Mouse (Mus musculus) adrenal gland, adult 18-20 months (tissue): Measurements from ENCODE around the gene Nfatc2. TPM values are rescaled to one million over a fixed set of nuclear protein-coding genes. Genes with fewer than 3 reads are reported as not detected.
A peak's percentile ranks its signal among the peaks of the same experiment; 100 is the strongest.

ENCODE experiments used
- DNase-seq, 2 experiments: peaks; one replicate each; pipeline ENCODE4 v3.0.0; 2021 to 2022; ENCODE audit warnings: low spot score in 2 of 2
- long read RNA-seq, 2 experiments: library from polyadenylated mRNA; stranded (forward); transcript quantifications; one replicate each; pipeline ENCODE4 v2.0.0; 2021
- total RNA-seq, 2 experiments: library from RNA; stranded (reverse); gene quantifications; 1 replicate in 1 of 2; 2 replicates in 1 of 2; pipeline ENCODE4 v1.2.3; 2021

Nfatc2 gene
- total RNA-seq, result 1 to 10 TPM; 2.8 to 3.7 TPM
- long read RNA-seq, experiment 1, result 0 reads
- long read RNA-seq, experiment 2, partial matches to known transcripts, result 1 of 2 reads
- long read RNA-seq, experiment 2, other reads (novel, unspliced or antisense), result 1 of 2 reads

DNA sequence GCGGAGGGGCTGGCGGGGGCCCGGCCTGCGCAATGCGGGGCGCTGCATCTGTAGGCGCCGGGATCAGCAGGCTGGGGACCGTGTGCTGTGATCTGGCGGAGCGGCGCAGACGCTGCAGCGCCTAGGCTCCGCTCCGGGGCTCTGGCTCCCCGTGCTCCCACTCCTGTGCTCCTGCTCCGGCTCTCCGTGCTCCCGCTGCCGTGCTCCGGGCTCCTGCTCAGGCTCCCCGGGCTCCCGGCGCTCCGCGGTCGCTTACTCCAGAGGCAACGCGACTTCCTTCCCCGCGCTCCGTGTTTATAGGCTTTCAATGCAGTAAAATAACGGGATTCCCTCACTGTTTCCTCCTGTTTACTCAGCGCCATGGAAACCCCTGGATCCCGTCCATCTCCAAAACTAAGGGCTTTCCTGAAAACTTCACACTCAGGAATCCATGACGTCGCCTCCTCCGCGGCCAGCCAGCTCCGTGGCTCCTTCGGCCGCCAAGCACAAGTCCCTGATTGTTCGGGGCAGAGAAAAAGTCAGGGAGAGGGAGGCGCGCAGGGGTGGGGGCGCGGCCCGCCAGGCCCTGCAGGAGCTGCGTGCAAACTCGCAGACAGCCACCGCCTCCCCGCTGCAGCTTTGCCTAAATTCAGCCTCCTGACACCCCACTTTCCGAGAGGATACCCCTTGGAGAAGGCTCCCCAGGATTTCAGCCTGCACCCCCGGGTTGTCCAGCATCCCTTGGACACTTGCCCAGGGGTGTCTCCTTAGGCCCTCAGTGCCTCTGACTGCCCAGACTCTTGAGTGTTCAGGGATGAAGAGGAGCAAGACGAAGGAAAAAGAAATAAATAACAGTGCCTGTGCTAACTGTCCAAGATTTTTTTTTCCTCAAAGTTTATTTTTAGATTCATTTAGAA is at the start of gene Nfatc2:
Gene Nfatc2 (minus strand): TSS at position 167 of the 896 bp plus-strand sequence.
- peak; percentile 48 to 61 for DNase-seq

DNA sequence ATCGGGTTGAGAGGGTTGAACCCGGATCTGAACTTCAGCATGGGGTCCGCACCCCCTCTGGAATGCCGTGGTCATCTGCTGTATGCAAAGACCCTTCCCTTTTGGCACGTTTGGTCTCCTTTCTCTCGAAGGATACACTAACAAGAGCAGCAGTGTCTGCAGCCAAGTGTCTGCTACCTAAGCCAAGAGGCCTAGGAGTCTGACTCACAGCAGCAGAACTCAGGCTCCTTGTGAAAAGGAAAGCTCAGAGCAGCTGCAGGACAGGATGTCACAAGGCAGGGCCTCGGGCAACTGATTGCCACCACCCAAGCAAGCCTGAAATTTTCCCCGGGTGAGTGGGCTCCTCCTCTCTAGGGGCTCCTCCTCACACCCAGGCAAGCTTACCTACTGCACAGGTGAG is 46.7 kb upstream of the Nfatc2 start:
- DNase-seq, result no peak

DNA sequence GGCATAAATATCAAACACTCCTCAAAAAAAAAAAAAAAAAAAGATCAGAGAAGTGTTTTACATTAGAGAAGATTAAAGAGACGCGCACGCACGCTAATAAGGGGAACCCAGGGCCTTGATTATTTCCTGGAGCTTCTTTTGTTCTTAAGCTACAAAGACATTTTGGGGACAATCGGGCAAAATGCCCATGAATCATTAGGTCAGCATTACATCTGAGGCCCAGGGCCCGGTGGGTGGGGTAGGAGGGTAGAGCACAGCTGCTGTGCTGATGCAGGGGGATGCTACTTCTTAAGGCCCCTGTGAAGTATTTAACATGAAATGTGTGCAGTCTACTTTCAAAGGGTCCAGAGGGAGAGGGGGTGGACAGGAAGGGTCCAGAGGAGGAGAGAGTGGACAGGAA is 43.4 kb upstream of the Nfatc2 start:
- no peak for DNase-seq

DNA sequence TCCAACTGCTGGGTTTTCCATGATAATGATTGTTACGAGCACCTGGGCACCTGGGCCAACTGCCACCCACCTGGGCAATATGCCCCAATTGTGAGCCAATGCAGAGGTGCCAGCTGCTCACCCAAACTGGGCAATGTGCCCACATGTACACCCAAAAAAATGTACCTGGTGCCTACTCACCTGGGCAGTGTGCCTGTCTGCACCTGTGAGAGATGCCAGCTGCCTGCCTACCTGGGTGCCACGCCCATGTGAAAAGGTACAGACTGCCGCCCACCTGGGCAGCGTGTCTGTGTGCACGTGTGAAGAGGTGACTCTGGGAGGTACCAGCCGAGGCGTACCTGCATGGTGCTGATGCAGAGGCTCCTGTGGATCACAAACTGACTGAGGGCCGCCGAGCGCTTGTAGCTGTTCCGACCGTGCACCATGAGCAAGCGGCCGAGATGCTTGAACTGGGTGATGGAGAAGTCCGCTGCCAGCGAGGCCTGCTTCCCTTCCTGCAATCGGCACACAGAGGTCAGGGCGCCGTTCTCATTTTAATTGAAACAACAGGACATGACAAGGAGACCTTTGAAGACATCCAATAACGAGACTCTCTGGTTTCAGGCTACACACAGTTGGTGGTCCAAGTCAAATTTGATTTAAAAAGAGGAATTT is 42.2 kb upstream of the Nfatc2 start:
- DNase-seq, result no peak

DNA sequence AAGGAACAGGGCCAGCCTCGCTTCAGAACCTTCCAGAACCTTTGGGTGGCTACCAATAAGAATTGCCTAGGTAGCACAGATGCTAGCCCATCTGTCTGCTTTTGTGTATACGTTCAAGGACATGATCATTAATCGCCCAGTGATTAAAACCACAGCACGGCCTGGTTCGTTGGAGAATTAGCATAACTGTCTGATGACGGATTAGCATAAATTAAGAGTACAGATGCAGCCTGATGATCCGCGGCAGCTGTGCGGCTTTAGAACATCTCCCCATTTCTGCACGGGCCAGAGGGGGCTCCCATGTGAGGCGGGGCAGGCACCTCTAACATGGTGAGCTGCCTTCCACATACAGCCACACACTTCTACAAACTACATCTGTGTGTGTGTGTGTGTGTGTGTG is 40.7 kb upstream of the Nfatc2 start:
- no peak for DNase-seq

DNA sequence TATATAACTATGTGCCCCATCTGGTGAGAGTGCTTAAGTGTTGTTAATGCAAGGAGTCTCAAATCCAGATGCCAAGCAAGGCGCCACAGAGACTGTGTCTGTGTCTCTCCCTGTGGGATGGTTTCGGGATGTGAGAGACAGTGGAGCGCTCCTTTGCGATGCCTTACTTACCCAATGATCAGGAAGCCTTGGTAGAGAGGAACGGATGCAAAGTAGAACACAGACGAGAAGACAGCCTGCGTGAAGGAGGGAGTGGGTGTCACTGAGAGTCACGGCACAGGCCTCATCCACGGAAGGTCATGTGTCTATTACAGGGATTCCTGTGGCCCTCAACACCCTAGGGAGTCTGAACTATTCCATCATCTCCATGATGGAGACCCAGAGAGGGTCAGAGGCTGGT is 39.0 kb upstream of the Nfatc2 start:
- DNase-seq, result no peak

DNA sequence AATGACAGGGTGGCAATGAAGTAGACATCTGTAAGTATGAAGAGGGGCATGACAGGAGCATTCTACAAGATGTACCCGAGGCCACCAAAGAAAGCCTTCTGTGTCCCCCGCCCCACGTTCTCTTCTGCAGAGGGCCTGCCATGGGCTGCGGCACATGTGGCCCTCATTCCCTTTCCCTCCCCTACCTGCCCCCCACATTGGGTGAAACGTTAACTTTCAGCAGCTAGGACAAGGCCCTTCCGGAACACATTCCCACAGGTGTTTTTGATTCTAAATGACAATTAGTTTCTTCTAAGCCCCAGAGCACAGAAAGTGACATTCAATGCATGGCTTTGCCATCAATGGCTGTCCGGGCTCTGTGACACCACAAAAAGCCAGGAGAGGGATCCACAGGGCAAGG is 33.4 kb upstream of the Nfatc2 start:
- no peak for DNase-seq

DNA sequence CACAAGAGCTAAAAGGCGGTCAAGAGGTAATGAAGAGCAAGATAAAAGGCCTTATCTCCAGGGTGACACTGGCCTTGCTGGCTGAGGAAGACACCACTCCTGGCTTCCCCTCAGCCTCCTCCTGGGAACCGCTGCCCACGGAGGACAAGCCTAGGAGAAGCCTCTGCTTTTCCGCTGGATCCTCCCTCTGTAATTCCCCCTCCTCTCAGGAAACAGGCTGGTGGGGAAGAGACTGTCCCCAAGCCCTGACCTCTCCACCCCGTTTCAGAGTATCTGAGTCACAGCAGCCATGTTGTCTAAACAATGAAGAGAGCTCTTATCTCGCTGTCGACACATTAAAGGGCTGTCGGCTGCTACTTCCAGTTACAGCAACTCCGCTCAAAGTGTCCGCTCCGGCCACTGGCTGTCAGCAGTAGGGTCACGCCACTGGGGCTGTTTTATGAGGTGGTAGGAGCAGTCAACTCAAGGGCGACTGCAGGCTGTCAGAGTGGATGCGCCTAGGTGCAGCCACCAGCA is 31.9 kb upstream of the Nfatc2 start:
- peak in 1 of 2 experiments; percentile 12 for DNase-seq

DNA sequence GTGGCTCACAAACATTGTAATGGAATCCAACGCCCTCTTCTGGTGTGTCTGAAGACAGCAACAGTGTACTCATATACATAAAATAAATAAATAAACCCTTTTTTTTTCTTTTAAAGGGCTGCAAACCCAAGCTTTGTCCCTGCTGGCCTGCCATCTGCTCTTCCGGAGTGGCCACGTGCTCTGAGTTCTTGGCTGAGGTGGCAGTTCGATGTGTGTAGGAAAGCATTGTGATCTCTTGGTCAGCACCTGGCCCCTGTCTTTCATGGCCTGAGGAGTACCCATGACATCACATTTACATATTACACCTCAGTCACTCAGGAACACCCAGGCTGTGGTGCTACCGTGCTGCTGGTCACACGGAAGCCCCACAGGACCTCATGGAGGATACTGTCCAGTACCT is 31.1 kb upstream of the Nfatc2 start:
- no peak for DNase-seq

DNA sequence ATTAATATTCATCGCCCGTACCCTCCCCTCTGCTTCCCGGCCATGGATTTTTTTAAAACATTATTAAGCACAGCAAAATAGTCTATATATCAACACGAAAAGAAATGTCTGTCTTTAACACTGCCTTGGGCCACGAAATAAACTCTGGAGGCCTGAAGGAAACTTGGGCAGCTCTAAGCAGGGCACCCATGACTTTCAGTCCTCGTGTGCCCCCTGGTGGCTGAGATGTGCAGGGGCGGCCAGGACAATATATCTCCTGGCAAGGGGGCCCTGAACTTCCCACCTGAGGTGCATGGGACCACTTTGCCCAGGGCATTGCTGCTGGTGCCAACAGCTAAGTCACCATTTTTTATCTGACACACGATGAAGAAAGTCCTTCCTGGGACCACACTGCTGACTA is 27.3 kb upstream of the Nfatc2 start:
- peak; percentile 82 to 90 for DNase-seq

DNA sequence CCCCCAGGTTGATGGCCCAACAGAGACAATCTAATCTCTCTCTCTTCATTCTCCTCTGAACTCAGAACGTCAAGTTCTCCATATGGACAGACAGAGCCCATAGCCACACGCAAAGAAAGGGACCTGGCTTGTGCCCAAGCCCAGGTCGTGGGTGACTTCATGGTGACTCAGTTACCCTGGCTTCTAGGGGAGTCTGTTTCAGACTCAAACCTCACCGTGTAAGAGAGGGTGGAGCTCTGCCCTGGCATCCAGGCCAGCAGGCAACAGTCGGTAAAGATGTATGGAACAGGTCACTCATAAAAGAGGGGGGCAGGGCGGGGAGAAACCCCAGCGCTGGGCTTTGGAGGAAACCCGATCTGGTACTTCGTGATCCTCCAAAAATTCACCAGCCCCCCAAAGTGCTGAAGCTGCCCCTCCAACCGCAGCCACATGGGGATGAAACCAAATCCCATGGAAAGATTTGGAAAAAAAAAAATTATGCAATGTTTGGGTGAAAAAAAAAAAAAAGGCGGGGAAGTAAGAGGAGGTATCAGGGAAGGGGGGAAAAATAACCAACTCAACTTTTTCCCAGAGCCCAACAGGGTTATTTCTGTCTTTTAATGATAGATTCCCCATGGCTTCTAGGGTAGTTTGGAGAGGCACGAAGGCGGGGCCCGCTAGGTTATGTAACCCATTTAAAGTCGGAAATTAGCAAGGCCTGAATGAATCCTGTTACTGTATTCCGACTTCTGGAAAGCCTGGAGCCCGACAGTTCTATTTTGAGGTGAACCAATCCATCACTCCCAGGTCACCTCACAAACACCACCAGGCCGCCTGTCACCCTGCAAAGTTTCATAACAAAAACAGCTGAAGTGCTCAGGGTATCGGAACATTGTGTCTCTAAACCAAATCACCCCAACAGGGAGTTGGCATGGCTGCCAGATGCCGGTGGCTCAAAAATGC is 26.6 kb upstream of the Nfatc2 start:
- no peak for DNase-seq

DNA sequence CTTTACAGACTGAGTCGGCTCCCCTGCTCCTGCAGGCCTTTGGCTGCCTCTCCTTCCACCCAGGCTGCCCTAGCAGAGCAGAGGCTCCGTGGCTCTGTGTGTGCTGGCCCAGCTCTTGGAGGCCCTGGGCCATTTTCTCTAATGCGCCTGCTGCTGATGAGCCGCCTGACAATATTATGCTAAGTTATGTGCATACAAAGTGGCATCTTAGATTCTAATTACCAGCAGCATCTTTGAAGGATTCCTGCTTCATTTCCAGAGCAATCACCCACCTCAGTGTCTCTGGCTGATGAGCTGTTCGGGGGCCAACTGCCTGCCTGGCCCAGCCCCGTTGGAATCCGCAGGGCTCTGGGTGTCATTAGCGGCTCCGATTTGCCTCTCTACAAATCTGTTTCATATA is 24.9 kb upstream of the Nfatc2 start:
- no peak for DNase-seq

DNA sequence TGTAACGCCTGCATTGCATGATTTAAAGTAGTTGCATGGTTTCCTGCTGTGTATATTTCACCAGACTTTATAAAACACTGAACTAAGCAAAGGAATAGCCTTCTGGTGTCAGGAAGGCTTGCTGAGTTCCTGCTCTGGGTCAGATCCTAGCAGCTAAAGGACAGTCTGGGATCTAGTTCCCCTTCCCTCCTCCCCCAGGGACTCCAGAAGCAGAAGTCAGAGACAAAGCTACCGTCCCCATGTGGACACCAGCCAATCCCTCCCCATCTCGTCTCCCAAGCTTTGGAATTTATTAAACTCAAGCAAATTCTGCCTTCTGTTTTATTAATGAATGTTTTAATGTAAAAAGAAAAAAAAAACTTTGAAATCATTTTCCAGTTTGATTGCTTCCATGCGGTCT is 23.6 kb upstream of the Nfatc2 start:
- no peak for DNase-seq

DNA sequence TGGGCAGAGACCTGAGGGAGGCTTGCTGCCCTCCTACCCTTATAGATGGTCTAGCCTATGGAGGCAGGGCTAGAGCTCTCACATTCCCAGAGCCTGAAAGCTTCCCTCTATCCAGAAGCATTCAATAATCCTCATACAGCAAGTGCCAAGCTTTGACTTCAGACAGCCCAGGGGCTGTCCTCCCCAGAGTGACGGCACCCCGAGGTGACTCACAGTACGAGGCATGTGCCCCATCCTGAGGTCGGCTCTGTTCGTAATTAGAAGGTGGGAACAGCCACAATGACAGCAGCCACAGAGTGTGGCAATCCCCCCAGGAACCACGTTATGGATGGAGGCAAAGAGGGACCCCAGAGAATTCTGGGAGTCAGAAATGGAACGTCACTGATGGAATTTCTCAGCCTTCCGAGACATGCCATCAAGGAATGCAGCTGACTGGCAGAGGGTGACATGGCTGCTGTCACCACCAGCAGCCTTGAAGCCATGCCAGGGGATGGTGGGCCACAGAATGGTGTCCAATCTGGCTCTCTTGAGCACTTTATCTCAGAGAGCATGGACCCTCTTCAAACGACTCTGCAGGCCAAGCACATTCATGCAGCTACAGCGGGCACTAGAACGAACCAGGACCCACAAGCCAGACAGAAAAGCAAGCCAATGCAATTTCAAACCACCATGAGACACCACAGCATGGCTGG is 19.8 kb upstream of the Nfatc2 start:
- no peak for DNase-seq

DNA sequence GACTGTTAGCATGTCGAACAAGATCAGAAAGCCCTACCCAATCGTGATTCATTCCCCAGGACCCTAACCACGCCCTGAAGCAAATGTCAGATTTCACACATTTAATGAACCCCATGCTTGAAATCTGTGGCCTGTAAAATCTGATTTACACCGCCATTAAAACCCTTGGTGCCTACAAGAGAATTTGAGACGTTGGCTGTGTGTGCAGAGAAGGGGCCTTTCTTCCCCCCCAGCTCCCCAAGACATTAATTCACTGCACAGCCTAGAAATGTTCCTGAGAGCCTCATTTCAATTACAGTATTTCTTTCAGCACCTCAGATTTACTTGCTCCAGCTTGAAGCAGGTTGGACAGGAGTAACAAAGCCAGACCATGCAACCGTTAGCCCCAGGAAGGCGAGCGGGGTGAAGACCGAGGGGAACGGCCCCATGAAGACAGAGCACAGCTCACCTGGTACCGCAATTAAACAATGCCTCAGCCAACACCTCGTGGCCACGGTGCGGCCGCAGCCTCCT is 16.8 kb upstream of the Nfatc2 start:
- DNase-seq, result no peak

DNA sequence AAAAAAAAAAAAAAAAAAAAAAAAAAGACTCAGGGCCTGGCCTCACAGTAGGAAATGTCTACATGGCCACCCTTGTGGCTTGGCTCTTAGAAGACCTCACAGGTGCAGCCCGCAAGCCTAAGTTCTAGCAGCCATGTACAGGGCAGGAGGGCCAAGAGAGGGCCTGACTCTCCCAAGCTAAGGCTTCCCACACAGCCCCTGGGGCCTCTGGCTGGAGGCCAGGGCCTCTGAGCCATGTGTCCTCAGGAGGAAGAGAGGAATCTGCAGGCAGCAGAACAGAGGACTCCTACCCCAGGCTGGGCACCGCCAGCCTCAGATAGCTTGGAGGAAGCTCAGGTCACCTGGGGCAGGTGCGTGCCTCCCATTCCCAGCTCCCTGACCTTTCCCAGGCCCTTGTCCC is 13.7 kb upstream of the Nfatc2 start:
- DNase-seq, result no peak

DNA sequence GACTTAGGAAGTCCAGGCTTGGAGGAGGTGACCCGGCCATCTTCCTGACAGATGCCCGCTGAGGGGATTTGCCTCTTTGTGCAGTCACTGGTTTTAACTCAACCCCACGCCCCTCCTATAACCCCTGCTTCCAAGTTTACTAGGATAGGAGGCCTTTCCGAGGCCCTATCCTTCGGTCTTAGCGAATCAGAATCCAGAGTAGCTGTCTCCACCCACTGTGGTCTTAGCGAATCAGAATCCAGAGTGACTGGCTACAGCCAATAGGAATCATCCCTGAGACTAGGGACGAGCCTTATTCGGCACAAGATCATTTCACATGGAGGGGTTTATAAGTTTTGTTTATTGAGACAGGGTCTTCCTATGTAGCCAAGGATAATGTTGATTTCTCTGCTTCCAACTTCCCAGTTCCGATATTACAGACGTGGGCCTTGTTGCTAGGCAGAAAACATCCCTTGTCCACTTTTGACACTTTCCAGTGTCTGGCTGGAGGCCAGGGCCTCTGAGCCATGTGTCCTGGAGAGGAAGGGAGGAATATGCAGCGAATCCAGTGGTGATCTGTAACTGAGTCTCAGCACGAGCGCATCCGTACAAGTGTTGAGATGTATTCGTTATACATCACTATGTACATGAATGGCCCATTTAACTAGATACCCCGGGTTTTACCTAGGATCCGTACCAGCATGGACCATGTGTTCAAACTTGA is 12.9 kb upstream of the Nfatc2 start:
- DNase-seq, result no peak

DNA sequence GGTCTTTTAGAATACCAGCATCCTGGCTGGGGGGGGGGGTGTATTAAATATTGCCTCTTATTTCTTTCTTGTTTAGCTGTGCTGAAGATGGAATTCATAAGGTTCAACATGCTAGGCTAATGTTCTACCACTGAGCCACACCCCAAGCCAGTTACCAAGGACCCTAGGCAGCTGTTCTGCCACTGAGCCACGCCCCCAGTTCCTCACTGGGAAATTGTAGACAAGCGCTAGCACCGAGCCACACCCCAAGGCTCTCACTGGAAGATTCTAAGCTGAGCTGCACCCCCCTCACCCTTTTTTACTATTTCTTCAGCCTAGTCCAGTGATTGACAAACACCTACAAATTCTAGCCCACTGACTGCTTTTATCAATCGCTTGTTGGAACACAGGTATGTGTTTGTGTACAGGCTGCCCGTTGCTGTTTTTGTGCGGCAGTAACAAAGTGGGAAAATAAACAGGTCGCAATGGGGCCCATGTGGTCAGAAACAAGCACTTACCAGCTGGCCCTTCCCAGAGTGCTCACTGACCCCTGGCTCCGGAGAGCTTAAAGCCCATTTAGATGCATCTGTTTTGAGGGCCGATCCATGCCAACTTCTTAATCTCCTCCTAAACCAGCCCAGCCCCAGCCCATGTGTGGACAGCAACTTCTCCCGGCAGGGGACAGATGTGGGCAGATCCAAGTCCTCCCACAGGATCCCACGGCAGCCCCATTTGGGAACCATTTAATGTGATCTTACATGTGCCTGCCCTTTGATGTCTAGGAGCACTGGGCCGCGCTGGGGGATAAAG is 11.8 kb upstream of the Nfatc2 start:
- no peak for DNase-seq

DNA sequence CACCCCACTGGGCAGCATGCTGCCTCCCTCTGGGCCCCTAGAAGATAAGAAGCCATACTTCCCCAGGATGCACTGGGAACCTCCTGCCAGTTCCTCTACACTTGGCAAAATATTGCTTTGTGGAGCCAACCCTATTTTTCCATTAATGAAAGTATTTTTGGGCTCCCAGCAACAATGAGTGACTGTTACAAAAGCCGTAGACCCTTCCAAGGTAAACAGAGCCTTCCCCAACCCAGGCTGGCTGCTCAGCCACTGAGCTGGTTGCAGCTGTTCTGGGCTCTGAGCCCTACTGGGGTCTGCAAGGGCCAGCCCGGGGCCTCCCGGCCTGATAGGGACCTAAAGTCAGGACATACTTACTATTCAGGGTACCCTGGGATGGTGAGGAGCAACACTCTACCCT is 9.5 kb upstream of the Nfatc2 start:
- no peak for DNase-seq
